In the genomic region with DNA sequence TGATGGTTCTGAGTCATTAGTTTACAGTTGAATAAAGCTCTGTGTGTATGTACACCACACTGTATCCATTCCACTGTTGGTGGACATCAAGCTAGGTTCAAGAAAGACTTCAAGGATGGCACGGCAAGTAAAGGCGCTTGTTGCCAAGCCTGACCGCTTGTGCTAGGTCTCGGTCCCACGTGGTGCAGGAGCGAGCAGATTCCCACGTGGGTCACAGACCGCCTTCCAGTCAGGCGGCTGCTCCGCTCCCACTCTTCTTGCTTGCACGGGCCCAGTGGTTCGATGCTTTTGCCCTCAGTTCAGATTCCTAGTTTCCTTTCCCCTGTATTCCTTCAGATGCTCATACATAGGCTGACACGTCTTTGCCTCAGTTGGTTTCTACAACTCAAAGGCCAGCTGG, we compare ENCODE assay signal across 8 mouse cellular contexts. TPM values are rescaled to one million over a fixed set of nuclear protein-coding genes. Genes with fewer than 3 reads are reported as not detected.
DNase-seq lines count a peak whose midpoint lies in the region; ATAC-seq and TF ChIP-seq lines count a peak whose summit lies in the region.

No protein-coding gene starts in this region.

- no peak overlapping the region for H3K27ac ChIP-seq in lung, embryonic 14.5 days (ENCODE audit: low read depth)
- H3K27ac ChIP-seq in embryonic facial prominence, embryonic 10.5 days (replicated peaks): no peak overlapping the region
- H3K27ac ChIP-seq in intestine, embryonic 14.5 days (ENCODE audit: low read depth): no peak overlapping the region

- H3K79me2 ChIP-seq in myocyte (ENCODE audit: control insufficient read depth, insufficient read depth): peaks cover 41% of the 10 kb centered on the region

- TF ChIP-seq CTCF in lung, embryonic 14.5 days (IDR thresholded peaks at IDR 0.05; ENCODE audit: low read depth): no peak

- peak overlapping the region; percentile 97; the same call in 1 of the 2 replicates for H3K4me3 ChIP-seq in lung, embryonic 14.5 days (ENCODE audit: low read depth, low read length)
- H3K4me3 ChIP-seq in embryonic facial prominence, embryonic 10.5 days: peak overlapping the region; percentile 98
- H3K4me3 ChIP-seq in intestine, embryonic 14.5 days (ENCODE audit: low read depth, low read length): 0 out of 2 replicates have a peak overlapping the region, but pooled peaks have one; percentile 99
- H3K4me3 ChIP-seq in myocyte: peak overlapping the region; percentile 95

- H3K4me2 ChIP-seq in lung, embryonic 14.5 days: peak overlapping the region; percentile 76
- H3K4me2 ChIP-seq in intestine, embryonic 14.5 days (ENCODE audit: low read length): peak overlapping the region; percentile 60
- peak overlapping the region; percentile 91 for H3K4me2 ChIP-seq in myocyte (ENCODE audit: low read depth)

- H3K36me3 ChIP-seq in lung, embryonic 14.5 days (ENCODE audit: insufficient read depth): no peaks in the 10 kb centered on the region
- peaks cover 9% of the 10 kb centered on the region for H3K36me3 ChIP-seq in embryonic facial prominence, embryonic 10.5 days (replicated peaks)
- peaks cover 4% of the 10 kb centered on the region; the same call in 1 of the 2 replicates for H3K36me3 ChIP-seq in intestine, embryonic 14.5 days (ENCODE audit: control insufficient read depth, insufficient read depth, low read length)
- peaks cover under 1% of the 10 kb centered on the region for H3K36me3 ChIP-seq in myocyte (ENCODE audit: control insufficient read depth, insufficient read depth)

- 81% methylated on average over 13 of the region's 13 CpGs for WGBS in lung, embryonic 14.5 days
- 92% methylated on average over 13 of the region's 13 CpGs for WGBS in embryonic facial prominence, embryonic 10.5 days
- 88% methylated on average over 13 of the region's 13 CpGs for WGBS in intestine, embryonic 14.5 days

- no peak for DNase-seq in lung, embryonic 14.5 days
- DNase-seq in lung, postnatal 36 days: no peak
- no peak for DNase-seq in embryonic facial prominence, embryonic 10.5 days (ENCODE audit: low spot score)
- DNase-seq in intestine, embryonic 14.5 days (ENCODE audit: low spot score): no peak
- no peak for DNase-seq in right cerebral cortex, postnatal 4 days
- no peak for DNase-seq in frontal cortex, postnatal 36 days (ENCODE audit: low spot score in 2 of 2)
- DNase-seq in heart, postnatal 25 days (ENCODE audit: low spot score): no peak

- no peaks in the 10 kb centered on the region for H3K27me3 ChIP-seq in lung, embryonic 14.5 days (ENCODE audit: insufficient read depth, low read length)
- H3K27me3 ChIP-seq in embryonic facial prominence, embryonic 10.5 days (replicated peaks; ENCODE audit: low read depth, poor library complexity, severe bottlenecking): no peaks in the 10 kb centered on the region
- no peaks in the 10 kb centered on the region for H3K27me3 ChIP-seq in intestine, embryonic 14.5 days (replicated peaks; ENCODE audit: control insufficient read depth, insufficient read depth, low read length)
- no peaks in the 10 kb centered on the region for H3K27me3 ChIP-seq in myocyte (ENCODE audit: control insufficient read depth, insufficient read depth, insufficient read length)

- H3K4me1 ChIP-seq in lung, embryonic 14.5 days (ENCODE audit: insufficient read depth): 0 out of 2 replicates have a peak, but pooled peaks cover 8% of the 10 kb centered on the region
- H3K4me1 ChIP-seq in embryonic facial prominence, embryonic 10.5 days: peaks cover 25% of the 10 kb centered on the region
- H3K4me1 ChIP-seq in intestine, embryonic 14.5 days (replicated peaks; ENCODE audit: control insufficient read depth, insufficient read depth, low read length): peaks cover 20% of the 10 kb centered on the region

- H3ac ChIP-seq in myocyte (ENCODE audit: control insufficient read depth, insufficient read length): no peak overlapping the region

- TF ChIP-seq POLR2A in myocyte (IDR thresholded peaks at IDR 0.05; ENCODE audit: insufficient read length, low read depth): no peak

- peak overlapping the region; percentile 97 for H3K9ac ChIP-seq in lung, embryonic 14.5 days
- no peak overlapping the region for H3K9ac ChIP-seq in intestine, embryonic 14.5 days (ENCODE audit: low read length)

- intact Hi-C loops in heart, postnatal 25 days (cut with DNase I): no loop called here

- ATAC-seq in lung, embryonic 14.5 days (ENCODE audit: insufficient read depth): no peak
- ATAC-seq in intestine, embryonic 14.5 days (replicated peaks; ENCODE audit: low FRiP score, low TSS enrichment, low read depth): no peak

- H3K9me3 ChIP-seq in lung, embryonic 14.5 days (ENCODE audit: low read depth, low read length): no peaks in the 10 kb centered on the region
- no peaks in the 10 kb centered on the region for H3K9me3 ChIP-seq in embryonic facial prominence, embryonic 10.5 days
- H3K9me3 ChIP-seq in intestine, embryonic 14.5 days (ENCODE audit: control insufficient read depth, low read length): no peaks in the 10 kb centered on the region

TF ChIP-seq in myocyte, 11 proteins besides CTCF, POLR2A, EP300 and RAD21:
- TF ChIP-seq MYOG (IDR thresholded peaks at IDR 0.05; ENCODE audit: control insufficient read depth in 1 of 3, insufficient read depth in 1 of 3, insufficient read length in 2 of 3, low read depth in 2 of 3) (no peak), MYOD1 (IDR thresholded peaks at IDR 0.05; ENCODE audit: control insufficient read depth in 1 of 3, insufficient read length in 2 of 3, low read depth in 2 of 3) (no peak), CEBPB (IDR thresholded peaks at IDR 0.05; ENCODE audit: insufficient read depth, poor library complexity, severe bottlenecking) (no peak), TCF3 (IDR thresholded peaks at IDR 0.05; ENCODE audit: insufficient read length, low read depth) (no peak), MAX (IDR thresholded peaks at IDR 0.05; ENCODE audit: low read depth) (no peak), TCF12 (IDR thresholded peaks at IDR 0.05; ENCODE audit: insufficient read depth, poor library complexity, severe bottlenecking) (no peak)

RNA-seq across cellular contexts. Expression of a gene that starts 1.5 kb away (rescaled TPM):
- 13.2 and 15.0 TPM in 2 replicates for polyA plus RNA-seq in lung, embryonic 14.5 days (2014; fragmentation: Nextera tagmentation; extraction: Ambion mirVana)
- 13.4 and 14.7 TPM in 2 replicates for polyA plus RNA-seq in embryonic facial prominence, embryonic 10.5 days (2016; fragmentation: Nextera tagmentation; extraction: Ambion mirVana)
- 13.1 and 16.5 TPM in 2 replicates for polyA plus RNA-seq in intestine, embryonic 14.5 days (2014; fragmentation: Nextera tagmentation; extraction: Ambion mirVana)
- 37.8 TPM for polyA plus RNA-seq in myocyte (2012; fragmentation: generic; extraction: Trizol)
- total RNA-seq in heart, postnatal 25 days (2021): 10 to 100 TPM; 19.6 to 22.9 TPM

RNA-seq across cellular contexts. Expression of a gene that starts 1.5 kb away (rescaled TPM):
- polyA plus RNA-seq in lung, embryonic 14.5 days (2014; fragmentation: Nextera tagmentation; extraction: Ambion mirVana): 600 and 601 TPM in 2 replicates
- 782 and 839 TPM in 2 replicates for polyA plus RNA-seq in embryonic facial prominence, embryonic 10.5 days (2016; fragmentation: Nextera tagmentation; extraction: Ambion mirVana)
- 599 and 621 TPM in 2 replicates for polyA plus RNA-seq in intestine, embryonic 14.5 days (2014; fragmentation: Nextera tagmentation; extraction: Ambion mirVana)
- 521 TPM for polyA plus RNA-seq in myocyte (2012; fragmentation: generic; extraction: Trizol)
- total RNA-seq in heart, postnatal 25 days (2021): 100 to 1,000 TPM; 147 to 158 TPM

RNA-seq across cellular contexts. Expression of a gene that starts 37.9 kb away (rescaled TPM):
- 4.5 and 5.2 TPM in 2 replicates for polyA plus RNA-seq in lung, embryonic 14.5 days (2014; fragmentation: Nextera tagmentation; extraction: Ambion mirVana)
- polyA plus RNA-seq in embryonic facial prominence, embryonic 10.5 days (2016; fragmentation: Nextera tagmentation; extraction: Ambion mirVana): 2.3 and 2.5 TPM in 2 replicates
- polyA plus RNA-seq in intestine, embryonic 14.5 days (2014; fragmentation: Nextera tagmentation; extraction: Ambion mirVana): 10.0 and 12.0 TPM in 2 replicates
- polyA plus RNA-seq in myocyte (2012; fragmentation: generic; extraction: Trizol): 29.0 TPM
- total RNA-seq in heart, postnatal 25 days (2021): 10 to 100 TPM; 28.0 to 31.2 TPM
